Mouse (Mus musculus): ENCODE data around the gene Fam222b. TPM values are rescaled to one million over a fixed set of nuclear protein-coding genes. Genes with fewer than 3 reads are reported as not detected.
A peak's percentile ranks its signal among the peaks of the same experiment; 100 is the strongest.
"Not testable (repeated sequence)": the region's sequence is repeated elsewhere in the genome, so short reads cannot be mapped to it uniquely, and the experiment has no call there.

Fam222b gene
- polyA plus RNA-seq, 1 experiment from 2014 or later, result 9.5 TPM

- H3K4me2 ChIP-seq (ENCODE audit: low read depth, low read length), result peak within 1 kb of the TSS; percentile 73
- H3K9ac ChIP-seq (ENCODE audit: low read length), result peak within 1 kb of the TSS; percentile 91
- H3K4me1 ChIP-seq (ENCODE audit: control insufficient read depth, insufficient read depth, low read length), result peaks cover 35% of the 10 kb centered on the region
- H3K36me3 ChIP-seq (ENCODE audit: control insufficient read depth, insufficient read depth, low read length), result peaks cover 8% of the 10 kb centered on the region; the same call in 1 of the 2 replicates
- peak within 1 kb of the TSS; percentile 92 for H3K4me3 ChIP-seq (replicated peaks; ENCODE audit: low read length)
- H3K27me3 ChIP-seq (ENCODE audit: control insufficient read depth, insufficient read depth, low read length), result no peaks in the 10 kb centered on the region
- WGBS, result under 1% methylated on average over 38 of the region's 38 CpGs
- peak; percentile 88 for ATAC-seq (ENCODE audit: insufficient read depth, low FRiP score)
- H3K27ac ChIP-seq (ENCODE audit: low read length), result peak within 1 kb of the TSS; percentile 94
- H3K9me3 ChIP-seq (replicated peaks; ENCODE audit: control insufficient read depth, low read length), result no peaks in the 10 kb centered on the region
Measured at GRCm38 (mm10) chr11:78182961-78183844, 88.7 kb downstream of the Fam222b start, which contains the start of gene Rpl23a. Rpl23a (minus strand) TSS chr11:78183584.

GRCm38 (mm10) chr11:78183884-78184514 is 89.5 kb downstream of the Fam222b start:
- 41% methylated on average over 10 of the region's 10 CpGs for WGBS
- Histone ChIP-seq H3K27ac (ENCODE audit: low read length) (no peak overlapping the region), H3K4me2 (ENCODE audit: low read depth, low read length) (peak overlapping the region; percentile 48), H3K9me3 (replicated peaks; ENCODE audit: control insufficient read depth, low read length) (no peaks in the 10 kb centered on the region), H3K27me3 (ENCODE audit: control insufficient read depth, insufficient read depth, low read length) (no peaks in the 10 kb centered on the region), H3K4me3 (replicated peaks; ENCODE audit: low read length) (peak overlapping the region; percentile 92), H3K4me1 (ENCODE audit: control insufficient read depth, insufficient read depth, low read length) (peaks cover 29% of the 10 kb centered on the region), H3K36me3 (ENCODE audit: control insufficient read depth, insufficient read depth, low read length) (peaks cover 8% of the 10 kb centered on the region; the same call in 1 of the 2 replicates), H3K9ac (ENCODE audit: low read length) (peak overlapping the region; percentile 43; the same call in 1 of the 2 replicates)
- ATAC-seq (ENCODE audit: insufficient read depth, low FRiP score), result no peak

DNA sequence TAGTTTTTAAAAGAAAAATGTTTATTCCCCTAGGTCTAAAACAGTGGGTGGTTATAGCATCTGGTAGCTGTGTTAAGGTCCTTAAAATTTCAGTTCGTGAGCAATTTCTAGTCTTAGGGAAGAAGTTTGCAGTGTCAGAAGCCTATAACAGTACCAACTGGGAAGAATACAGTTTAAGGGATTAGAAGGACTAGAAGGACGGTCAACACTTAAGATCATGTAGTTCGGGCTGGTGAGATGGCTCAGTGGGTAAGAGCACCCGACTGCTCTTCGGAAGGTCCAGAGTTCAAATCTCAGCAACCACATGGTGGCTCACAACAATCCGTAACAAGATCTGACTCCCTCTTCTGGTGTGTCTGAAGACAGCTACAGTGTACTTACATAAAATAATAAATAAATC is 90.2 kb downstream of the Fam222b start:
- not testable (repeated sequence) for H3K9me3 ChIP-seq (replicated peaks; ENCODE audit: control insufficient read depth, low read length); ATAC-seq (ENCODE audit: insufficient read depth, low FRiP score); H3K27ac ChIP-seq (ENCODE audit: low read length); H3K36me3 ChIP-seq (ENCODE audit: control insufficient read depth, insufficient read depth, low read length); H3K9ac ChIP-seq (ENCODE audit: low read length); H3K4me3 ChIP-seq (replicated peaks; ENCODE audit: low read length); H3K4me2 ChIP-seq (ENCODE audit: low read depth, low read length); H3K27me3 ChIP-seq (ENCODE audit: control insufficient read depth, insufficient read depth, low read length)
- H3K4me1 ChIP-seq (ENCODE audit: control insufficient read depth, insufficient read depth, low read length), result peaks cover 28% of the 10 kb centered on the region
- 91% methylated on average over 6 of the region's 6 CpGs for WGBS

- H3K4me1 ChIP-seq (ENCODE audit: control insufficient read depth, insufficient read depth, low read length), result peaks cover 12% of the 10 kb centered on the region
- H3K9ac ChIP-seq (ENCODE audit: low read length), result peak within 1 kb of the TSS; percentile 94
- H3K36me3 ChIP-seq (ENCODE audit: control insufficient read depth, insufficient read depth, low read length), result no peaks in the 10 kb centered on the region
- H3K9me3 ChIP-seq (replicated peaks; ENCODE audit: control insufficient read depth, low read length), result no peaks in the 10 kb centered on the region
- H3K4me3 ChIP-seq (replicated peaks; ENCODE audit: low read length), result peak within 1 kb of the TSS; percentile 76
- no peaks in the 10 kb centered on the region for H3K27me3 ChIP-seq (ENCODE audit: control insufficient read depth, insufficient read depth, low read length)
- peak; percentile 87 for ATAC-seq (ENCODE audit: insufficient read depth, low FRiP score)
- under 1% methylated on average over 77 of the region's 80 CpGs for WGBS
- peak within 1 kb of the TSS; percentile 97 for H3K27ac ChIP-seq (ENCODE audit: low read length)
- H3K4me2 ChIP-seq (ENCODE audit: low read depth, low read length), result peak within 1 kb of the TSS; percentile 69
Measured at GRCm38 (mm10) chr11:78188331-78189233, 94.1 kb downstream of the Fam222b start, which contains the start of gene Rab34. Rab34 (plus strand) TSS chr11:78188430.

DNA sequence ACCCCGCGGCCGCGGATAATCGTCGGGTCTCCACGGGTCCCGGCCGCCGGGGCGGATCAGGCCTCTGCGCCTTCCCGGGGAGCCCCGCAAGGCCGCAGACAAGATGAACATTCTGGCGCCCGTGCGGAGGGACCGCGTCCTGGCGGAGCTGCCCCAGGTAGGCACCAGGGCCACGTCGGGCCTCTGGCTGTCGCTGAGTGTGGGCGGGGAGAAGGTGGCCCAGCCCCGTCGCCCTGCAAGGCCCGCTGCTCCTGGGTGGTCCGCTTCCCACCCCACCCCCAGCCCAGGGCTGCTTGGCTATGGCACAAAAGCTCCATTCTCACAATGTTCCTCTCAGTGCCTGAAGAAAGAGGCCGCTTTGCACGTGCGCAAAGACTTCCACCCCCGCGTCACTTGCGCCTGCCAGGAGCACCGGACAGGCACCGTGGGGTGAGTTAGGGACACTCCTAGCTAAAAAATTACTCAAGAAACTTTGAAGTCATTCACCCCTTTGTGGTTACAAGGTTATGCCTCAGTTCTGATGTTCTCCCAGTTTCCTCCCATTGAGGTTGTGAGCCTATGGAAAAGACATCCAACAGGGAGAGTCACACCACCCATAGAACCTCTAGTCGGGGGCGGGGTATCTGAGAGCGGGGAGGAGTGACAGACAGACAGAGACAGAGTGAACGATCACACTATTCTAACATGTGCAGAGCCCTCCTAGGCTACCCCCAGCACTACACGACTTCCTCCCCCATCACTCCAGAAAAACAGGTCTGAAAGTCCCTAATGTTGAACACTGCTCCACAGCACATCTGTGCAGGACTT is 95.0 kb downstream of the Fam222b start:
- peaks cover 12% of the 10 kb centered on the region for H3K4me1 ChIP-seq (ENCODE audit: control insufficient read depth, insufficient read depth, low read length)
- H3K27ac ChIP-seq (ENCODE audit: low read length), result peak overlapping the region; percentile 97
- H3K4me2 ChIP-seq (ENCODE audit: low read depth, low read length), result peak overlapping the region; percentile 69
- WGBS, result under 1% methylated on average over 42 of the region's 42 CpGs
- H3K36me3 ChIP-seq (ENCODE audit: control insufficient read depth, insufficient read depth, low read length), result no peaks in the 10 kb centered on the region
- peak; percentile 83 for ATAC-seq (ENCODE audit: insufficient read depth, low FRiP score)
- peak overlapping the region; percentile 94 for H3K9ac ChIP-seq (ENCODE audit: low read length)
- H3K27me3 ChIP-seq (ENCODE audit: control insufficient read depth, insufficient read depth, low read length), result no peaks in the 10 kb centered on the region
- H3K9me3 ChIP-seq (replicated peaks; ENCODE audit: control insufficient read depth, low read length), result no peaks in the 10 kb centered on the region
- H3K4me3 ChIP-seq (replicated peaks; ENCODE audit: low read length), result peak overlapping the region; percentile 76

GRCm38 (mm10) chr11:78190041-78190440 is 95.6 kb downstream of the Fam222b start:
- H3K9ac ChIP-seq (ENCODE audit: low read length), result peak overlapping the region; percentile 94
- no peaks in the 10 kb centered on the region for H3K9me3 ChIP-seq (replicated peaks; ENCODE audit: control insufficient read depth, low read length)
- H3K27ac ChIP-seq (ENCODE audit: low read length), result peak overlapping the region; percentile 97
- 56% methylated on average over 6 of the region's 6 CpGs for WGBS
- peak overlapping the region; percentile 76 for H3K4me3 ChIP-seq (replicated peaks; ENCODE audit: low read length)
- H3K36me3 ChIP-seq (ENCODE audit: control insufficient read depth, insufficient read depth, low read length), result no peaks in the 10 kb centered on the region
- no peaks in the 10 kb centered on the region for H3K27me3 ChIP-seq (ENCODE audit: control insufficient read depth, insufficient read depth, low read length)
- H3K4me2 ChIP-seq (ENCODE audit: low read depth, low read length), result peak overlapping the region; percentile 69
- no peak for ATAC-seq (ENCODE audit: insufficient read depth, low FRiP score)
- peaks cover 16% of the 10 kb centered on the region for H3K4me1 ChIP-seq (ENCODE audit: control insufficient read depth, insufficient read depth, low read length)

DNA sequence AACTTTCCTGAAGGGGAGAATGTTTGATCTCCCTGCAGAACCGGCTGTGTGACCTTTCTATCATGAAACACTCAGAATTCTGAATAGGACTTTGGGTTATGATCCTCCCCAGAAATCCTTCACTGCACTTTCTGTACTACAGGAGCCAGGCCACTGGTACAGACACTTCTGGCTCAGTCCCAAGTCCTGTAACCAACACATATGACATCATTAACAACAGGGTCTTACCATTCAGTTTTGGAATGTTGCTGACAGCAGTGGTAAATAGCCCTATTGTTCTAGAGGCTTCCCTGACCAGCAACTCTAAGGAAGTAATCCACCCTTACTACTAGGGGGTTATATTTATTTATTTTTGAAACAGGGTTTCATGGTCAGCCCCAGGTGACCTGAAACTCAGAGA is 98.7 kb downstream of the Fam222b start, which contains the start of gene Proca1:
Proca1 (plus strand) TSS at position 280 of the 400 bp plus-strand sequence.
- peak within 1 kb of the TSS; percentile 64 for H3K4me3 ChIP-seq (replicated peaks; ENCODE audit: low read length)
- H3K36me3 ChIP-seq (ENCODE audit: control insufficient read depth, insufficient read depth, low read length), result no peaks in the 10 kb centered on the region
- no peaks in the 10 kb centered on the region for H3K27me3 ChIP-seq (ENCODE audit: control insufficient read depth, insufficient read depth, low read length)
- no peak for ATAC-seq (ENCODE audit: insufficient read depth, low FRiP score)
- no peaks in the 10 kb centered on the region for H3K9me3 ChIP-seq (replicated peaks; ENCODE audit: control insufficient read depth, low read length)
- no peak within 1 kb of the TSS for H3K27ac ChIP-seq (ENCODE audit: low read length)
- H3K4me2 ChIP-seq (ENCODE audit: low read depth, low read length), result peak within 1 kb of the TSS; percentile 85
- peaks cover 18% of the 10 kb centered on the region for H3K4me1 ChIP-seq (ENCODE audit: control insufficient read depth, insufficient read depth, low read length)
- WGBS, result 80% methylated on average over 1 of the region's 1 CpGs
- peak within 1 kb of the TSS; percentile 71; the same call in 1 of the 2 replicates for H3K9ac ChIP-seq (ENCODE audit: low read length)
